Mouse (Mus musculus): ENCODE measurements around the gene Megf9. TPM values are rescaled to one million over a fixed set of nuclear protein-coding genes. Genes with fewer than 3 reads are reported as not detected.

Gene Megf9
- total RNA-seq, 2 experiments from 2014 or later = 11.0 to 22.6 TPM

Other genes starting within 250 kb of the Megf9 start
- 43.2 and 52.3 TPM in 2 replicates for gene Cdk5rap2, start 124.6 kb downstream of the Megf9 start, total RNA-seq (2015; ENCODE audit: low replicate concordance)
- gene Cdk5rap2, start 124.6 kb downstream of the Megf9 start, total RNA-seq (2017; ENCODE audit: low replicate concordance) = 111 and 172 TPM in 2 replicates

All from erythroid progenitor cell, adult 5-6 weeks (primary cell).